Mouse (Mus musculus) erythroblast, embryonic 14.5 days (primary cell): ENCODE data around the gene Tubgcp2.

Experiments used
- GATA1 ChIP-seq: IDR thresholded peaks from 2 replicates; pipeline ENCODE4 v1.6.1; 2012; ENCODE audit warnings: low read length, inconsistent platforms, mixed read lengths
- TAL1 ChIP-seq: IDR thresholded peaks from 3 replicates; pipeline ENCODE4 v1.6.1; 2012; ENCODE audit warnings: low read length, inconsistent platforms, mixed read lengths

DNA sequence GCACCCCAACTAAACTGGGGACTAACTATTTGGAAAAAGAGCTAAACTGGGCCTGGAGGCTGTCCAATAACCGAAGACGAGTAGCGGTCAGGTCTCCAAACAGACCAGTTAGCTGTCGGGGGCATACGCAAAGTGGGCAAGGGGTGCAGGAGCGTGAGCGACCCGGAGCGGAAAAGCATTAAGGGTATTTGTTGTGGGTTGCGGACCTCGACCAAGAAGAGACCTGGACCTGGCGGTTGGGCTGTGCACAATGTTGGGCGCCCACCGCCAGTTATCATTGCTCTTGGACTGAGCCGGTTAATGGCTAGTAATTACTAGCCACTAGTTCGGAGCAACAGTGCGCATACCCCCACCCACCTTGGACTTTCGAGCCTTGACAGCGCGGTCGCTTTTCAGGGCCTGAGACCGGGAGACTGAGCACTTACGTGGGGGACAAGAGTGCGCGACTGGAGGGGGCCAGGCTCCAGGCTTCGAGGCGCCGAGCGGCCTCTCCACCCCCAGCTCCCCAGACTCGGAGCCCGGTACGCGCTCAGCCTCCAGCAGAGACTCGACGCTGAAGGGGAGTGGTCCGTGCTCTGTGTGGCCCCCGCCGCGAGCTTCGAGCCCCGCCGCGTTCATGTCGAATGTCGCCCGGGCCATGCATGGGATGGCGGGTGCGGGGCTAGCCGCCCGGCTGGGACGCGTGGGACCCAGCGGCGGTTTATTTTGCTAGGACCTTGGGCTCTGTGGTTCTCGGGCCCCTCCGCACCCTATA is 12.1 kb upstream of the Tubgcp2 start, which contains the start of gene Msx3:
- TF ChIP-seq GATA1 (no peak), TAL1 (no peak)
